Mouse (Mus musculus): Measurements from ENCODE around the gene Gorasp1.

Gene Gorasp1

GRCm38 (mm10) chr9:119925120-119925657 lies 12.2 kb downstream of the Gorasp1 start:
- no peak for DNase-seq

- DNase-seq: no peak
These were observed 13.9 kb downstream of the Gorasp1 start for GRCm38 (mm10) chr9:119923462-119923861.

- DNase-seq: no peak
These were observed 17.5 kb downstream of the Gorasp1 start for GRCm38 (mm10) chr9:119919858-119920257.

GRCm38 (mm10) chr9:119913087-119913838 lies 24.1 kb downstream of the Gorasp1 start:
- no peak for DNase-seq

GRCm38 (mm10) chr9:119909931-119910330 lies 27.4 kb downstream of the Gorasp1 start:
- DNase-seq: no peak

GRCm38 (mm10) chr9:119908708-119909107 lies 28.7 kb downstream of the Gorasp1 start:
- no peak for DNase-seq

- DNase-seq: no peak
These were observed 34.8 kb downstream of the Gorasp1 start for GRCm38 (mm10) chr9:119902410-119903151.

- no peak for DNase-seq
These were observed 37.9 kb downstream of the Gorasp1 start for GRCm38 (mm10) chr9:119899446-119899845.

- DNase-seq: no peak
These were observed 42.2 kb downstream of the Gorasp1 start for GRCm38 (mm10) chr9:119895040-119895721.

GRCm38 (mm10) chr9:119894339-119895009 lies 42.9 kb downstream of the Gorasp1 start, which contains the start of gene Wdr48:
Wdr48 (plus strand) TSS chr9:119894878.
- peak; percentile 97 for DNase-seq

- DNase-seq: no peak
These were observed 43.5 kb downstream of the Gorasp1 start for GRCm38 (mm10) chr9:119893881-119894280.

- DNase-seq: no peak
These were observed 46.7 kb downstream of the Gorasp1 start for GRCm38 (mm10) chr9:119890692-119891091.

GRCm38 (mm10) chr9:119889446-119889845 lies 47.9 kb downstream of the Gorasp1 start:
- no peak for DNase-seq

GRCm38 (mm10) chr9:119888843-119889246 lies 48.5 kb downstream of the Gorasp1 start:
- no peak for DNase-seq

- DNase-seq: no peak
These were observed 50.0 kb downstream of the Gorasp1 start for GRCm38 (mm10) chr9:119887144-119887901.

All from cerebellum, adult 11-12 months (tissue).